Mouse (Mus musculus): ENCODE data around the gene Ciz1. TPM values are rescaled to one million over a fixed set of nuclear protein-coding genes. Genes with fewer than 3 reads are reported as not detected.

Gene Ciz1
- polyA plus RNA-seq, 1 experiment from 2014 or later = 44.7 TPM

DNA sequence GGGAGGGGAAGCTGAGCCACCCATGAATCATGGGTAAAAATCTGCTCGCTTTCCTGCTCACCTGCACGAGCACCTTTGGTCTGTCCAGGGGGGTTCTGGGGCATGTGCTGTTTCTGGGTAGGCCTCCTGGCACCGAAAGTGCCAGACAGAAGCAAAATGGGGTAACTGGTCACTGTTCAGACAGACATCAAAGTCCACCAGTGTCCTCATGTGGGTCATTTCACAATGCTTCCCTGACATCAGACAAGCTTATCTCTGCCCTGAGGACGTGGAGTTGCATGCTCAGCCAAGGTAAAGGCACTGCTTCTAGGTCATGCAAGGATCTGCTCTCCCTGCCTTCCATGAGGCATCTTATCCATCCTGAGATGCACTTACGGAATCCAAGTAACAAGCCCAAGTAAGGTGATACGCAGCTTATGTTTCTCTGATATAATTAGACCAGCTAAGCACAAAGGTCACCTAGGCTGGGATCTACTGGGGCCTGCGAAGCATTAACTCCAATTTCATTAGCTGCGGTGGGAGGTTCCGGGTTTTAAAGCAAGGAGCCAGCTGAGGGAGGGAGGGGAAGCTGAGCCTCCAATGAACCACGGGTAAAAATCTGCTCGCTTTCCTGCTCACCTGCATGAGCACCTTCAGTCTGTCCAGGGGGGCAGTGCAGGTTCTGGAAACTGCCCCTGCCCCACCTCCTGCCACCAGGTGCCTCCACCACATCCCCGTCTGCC, 66.5 kb downstream of the Ciz1 start:
- H3K9me3 ChIP-seq (ENCODE audit: control insufficient read depth, low read depth, low read length) = no peaks in the 10 kb centered on the region
- WGBS = 80% methylated on average over 12 of the region's 12 CpGs
- no peak overlapping the region for H3K4me3 ChIP-seq (ENCODE audit: low read depth, low read length)
- H3K4me1 ChIP-seq (ENCODE audit: control insufficient read depth, insufficient read depth, low read length) = peaks cover 15% of the 10 kb centered on the region
- no peak overlapping the region for H3K4me2 ChIP-seq (replicated peaks; ENCODE audit: low read depth, low read length)
- ATAC-seq (ENCODE audit: insufficient number of reproducible peaks, insufficient read depth, low FRiP score, low read depth) = no peak
- H3K36me3 ChIP-seq (ENCODE audit: control insufficient read depth, insufficient read depth, low read length) = peaks cover 54% of the 10 kb centered on the region
- no peak overlapping the region for H3K27ac ChIP-seq (ENCODE audit: low read length)
- no peak overlapping the region for H3K9ac ChIP-seq (replicated peaks; ENCODE audit: low read depth, low read length)
- no peaks in the 10 kb centered on the region for H3K27me3 ChIP-seq (ENCODE audit: control insufficient read depth, insufficient read depth, low read length)

DNA sequence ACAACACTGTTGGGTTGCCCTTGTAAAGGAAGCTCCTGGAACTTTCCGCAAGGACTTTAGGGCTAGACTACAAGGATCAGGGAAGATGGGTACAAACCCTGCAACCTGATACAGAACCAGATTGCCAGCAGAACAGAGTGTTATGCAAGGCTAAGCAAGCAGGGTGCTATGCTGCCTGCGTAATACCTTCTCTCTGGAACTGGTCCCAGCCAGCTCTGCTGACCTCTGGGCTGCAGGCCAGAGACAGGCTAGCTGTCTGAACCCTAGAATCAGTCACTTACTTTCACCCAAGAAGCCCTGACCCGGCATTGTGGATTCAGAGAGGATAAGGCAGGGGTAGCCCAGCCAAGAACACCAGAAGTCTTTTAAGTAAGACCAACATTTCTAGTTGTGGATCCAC, 67.2 kb downstream of the Ciz1 start:
- Histone ChIP-seq H3K4me2 (replicated peaks; ENCODE audit: low read depth, low read length) (no peak overlapping the region), H3K9ac (replicated peaks; ENCODE audit: low read depth, low read length) (no peak overlapping the region), H3K36me3 (ENCODE audit: control insufficient read depth, insufficient read depth, low read length) (peaks cover 54% of the 10 kb centered on the region), H3K27me3 (ENCODE audit: control insufficient read depth, insufficient read depth, low read length) (no peaks in the 10 kb centered on the region), H3K9me3 (ENCODE audit: control insufficient read depth, low read depth, low read length) (no peaks in the 10 kb centered on the region), H3K4me3 (ENCODE audit: low read depth, low read length) (no peak overlapping the region), H3K27ac (ENCODE audit: low read length) (no peak overlapping the region), H3K4me1 (ENCODE audit: control insufficient read depth, insufficient read depth, low read length) (peaks cover 15% of the 10 kb centered on the region)
- no peak for ATAC-seq (ENCODE audit: insufficient number of reproducible peaks, insufficient read depth, low FRiP score, low read depth)
- 92% methylated on average over 3 of the region's 3 CpGs for WGBS

- 90% methylated on average over 12 of the region's 12 CpGs for WGBS
- Histone ChIP-seq H3K9me3 (ENCODE audit: control insufficient read depth, low read depth, low read length) (no peaks in the 10 kb centered on the region), H3K4me1 (ENCODE audit: control insufficient read depth, insufficient read depth, low read length) (peaks cover 23% of the 10 kb centered on the region), H3K4me3 (ENCODE audit: low read depth, low read length) (no peak overlapping the region), H3K27ac (ENCODE audit: low read length) (no peak overlapping the region), H3K9ac (replicated peaks; ENCODE audit: low read depth, low read length) (no peak overlapping the region), H3K4me2 (replicated peaks; ENCODE audit: low read depth, low read length) (no peak overlapping the region), H3K27me3 (ENCODE audit: control insufficient read depth, insufficient read depth, low read length) (no peaks in the 10 kb centered on the region), H3K36me3 (ENCODE audit: control insufficient read depth, insufficient read depth, low read length) (peaks cover 50% of the 10 kb centered on the region)
- ATAC-seq (ENCODE audit: insufficient number of reproducible peaks, insufficient read depth, low FRiP score, low read depth) = no peak
Measured at GRCm38 (mm10) chr2:32420066-32420608, 68.0 kb downstream of the Ciz1 start.

GRCm38 (mm10) chr2:32420647-32421046, 68.5 kb downstream of the Ciz1 start:
- peaks cover 23% of the 10 kb centered on the region for H3K4me1 ChIP-seq (ENCODE audit: control insufficient read depth, insufficient read depth, low read length)
- H3K36me3 ChIP-seq (ENCODE audit: control insufficient read depth, insufficient read depth, low read length) = peaks cover 46% of the 10 kb centered on the region
- H3K4me3 ChIP-seq (ENCODE audit: low read depth, low read length) = no peak overlapping the region
- ATAC-seq (ENCODE audit: insufficient number of reproducible peaks, insufficient read depth, low FRiP score, low read depth) = no peak
- WGBS = 85% methylated on average over 6 of the region's 6 CpGs
- no peaks in the 10 kb centered on the region for H3K27me3 ChIP-seq (ENCODE audit: control insufficient read depth, insufficient read depth, low read length)
- no peak overlapping the region for H3K9ac ChIP-seq (replicated peaks; ENCODE audit: low read depth, low read length)
- H3K4me2 ChIP-seq (replicated peaks; ENCODE audit: low read depth, low read length) = no peak overlapping the region
- H3K9me3 ChIP-seq (ENCODE audit: control insufficient read depth, low read depth, low read length) = no peaks in the 10 kb centered on the region
- no peak overlapping the region for H3K27ac ChIP-seq (ENCODE audit: low read length)

DNA sequence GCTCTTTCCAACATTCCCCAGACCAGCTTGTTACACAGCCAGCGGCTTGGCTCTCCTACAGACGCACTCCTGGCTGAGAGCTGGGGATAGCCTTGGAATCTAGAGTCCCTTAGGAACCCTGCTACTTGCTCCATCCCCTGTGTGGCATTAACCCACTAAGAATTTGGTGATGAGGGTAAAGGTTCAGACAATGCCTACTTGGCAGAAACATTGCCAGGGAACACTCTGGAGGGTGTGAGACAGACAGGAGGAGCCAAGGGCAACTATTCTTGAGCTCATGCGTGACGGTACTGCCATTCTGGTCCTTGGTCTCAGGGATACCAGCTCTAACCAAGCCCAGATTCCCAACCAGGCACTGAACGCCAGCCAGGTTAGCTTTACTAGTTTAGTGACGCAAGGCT, 69.7 kb downstream of the Ciz1 start:
- Histone ChIP-seq H3K36me3 (ENCODE audit: control insufficient read depth, insufficient read depth, low read length) (peaks cover 34% of the 10 kb centered on the region), H3K4me1 (ENCODE audit: control insufficient read depth, insufficient read depth, low read length) (peaks cover 23% of the 10 kb centered on the region), H3K9ac (replicated peaks; ENCODE audit: low read depth, low read length) (no peak overlapping the region), H3K27ac (ENCODE audit: low read length) (no peak overlapping the region), H3K4me3 (ENCODE audit: low read depth, low read length) (no peak overlapping the region), H3K4me2 (replicated peaks; ENCODE audit: low read depth, low read length) (no peak overlapping the region), H3K27me3 (ENCODE audit: control insufficient read depth, insufficient read depth, low read length) (no peaks in the 10 kb centered on the region), H3K9me3 (ENCODE audit: control insufficient read depth, low read depth, low read length) (no peaks in the 10 kb centered on the region)
- 96% methylated on average over 6 of the region's 6 CpGs for WGBS
- no peak for ATAC-seq (ENCODE audit: insufficient number of reproducible peaks, insufficient read depth, low FRiP score, low read depth)

- no peak overlapping the region for H3K9ac ChIP-seq (replicated peaks; ENCODE audit: low read depth, low read length)
- peak overlapping the region; percentile 90 for H3K27ac ChIP-seq (ENCODE audit: low read length)
- H3K9me3 ChIP-seq (ENCODE audit: control insufficient read depth, low read depth, low read length) = no peaks in the 10 kb centered on the region
- peak overlapping the region; percentile 84 for H3K4me2 ChIP-seq (replicated peaks; ENCODE audit: low read depth, low read length)
- ATAC-seq (ENCODE audit: insufficient number of reproducible peaks, insufficient read depth, low FRiP score, low read depth) = peak; percentile 90
- 3% methylated on average over 14 of the region's 14 CpGs for WGBS
- no peaks in the 10 kb centered on the region for H3K27me3 ChIP-seq (ENCODE audit: control insufficient read depth, insufficient read depth, low read length)
- peak overlapping the region; percentile 27 for H3K4me3 ChIP-seq (ENCODE audit: low read depth, low read length)
- peaks cover 35% of the 10 kb centered on the region for H3K4me1 ChIP-seq (ENCODE audit: control insufficient read depth, insufficient read depth, low read length)
- H3K36me3 ChIP-seq (ENCODE audit: control insufficient read depth, insufficient read depth, low read length) = peaks cover 18% of the 10 kb centered on the region
Measured at GRCm38 (mm10) chr2:32423481-32424331, 71.6 kb downstream of the Ciz1 start.

DNA sequence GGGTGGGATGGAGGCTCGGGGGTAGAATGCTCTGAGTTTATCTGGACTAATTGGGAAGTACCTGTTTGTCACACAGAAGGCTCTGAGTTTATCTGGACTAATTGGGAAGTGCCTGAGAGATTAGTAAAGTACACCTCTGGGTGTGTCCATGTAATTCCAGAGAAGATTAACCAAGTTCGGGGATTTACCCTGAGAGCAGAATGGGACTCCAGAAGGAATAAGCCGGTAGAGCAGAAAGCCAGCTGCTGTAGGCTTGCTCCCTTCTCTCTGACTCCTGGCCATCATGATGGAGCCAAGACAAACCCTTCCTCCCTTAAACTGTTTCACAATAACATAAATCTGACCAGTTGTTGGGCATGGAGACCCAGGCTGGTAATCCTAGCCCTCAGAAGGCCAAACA, 72.7 kb downstream of the Ciz1 start:
- no peak for ATAC-seq (ENCODE audit: insufficient number of reproducible peaks, insufficient read depth, low FRiP score, low read depth)
- Histone ChIP-seq H3K4me3 (ENCODE audit: low read depth, low read length) (no peak overlapping the region), H3K4me1 (ENCODE audit: control insufficient read depth, insufficient read depth, low read length) (peaks cover 46% of the 10 kb centered on the region), H3K4me2 (replicated peaks; ENCODE audit: low read depth, low read length) (no peak overlapping the region), H3K9me3 (ENCODE audit: control insufficient read depth, low read depth, low read length) (no peaks in the 10 kb centered on the region), H3K27me3 (ENCODE audit: control insufficient read depth, insufficient read depth, low read length) (no peaks in the 10 kb centered on the region), H3K27ac (ENCODE audit: low read length) (peak overlapping the region; percentile 90), H3K9ac (replicated peaks; ENCODE audit: low read depth, low read length) (peak overlapping the region; percentile 18; the same call in 1 of the 2 replicates), H3K36me3 (ENCODE audit: control insufficient read depth, insufficient read depth, low read length) (peaks cover 12% of the 10 kb centered on the region)
- WGBS = 41% methylated on average over 3 of the region's 3 CpGs

DNA sequence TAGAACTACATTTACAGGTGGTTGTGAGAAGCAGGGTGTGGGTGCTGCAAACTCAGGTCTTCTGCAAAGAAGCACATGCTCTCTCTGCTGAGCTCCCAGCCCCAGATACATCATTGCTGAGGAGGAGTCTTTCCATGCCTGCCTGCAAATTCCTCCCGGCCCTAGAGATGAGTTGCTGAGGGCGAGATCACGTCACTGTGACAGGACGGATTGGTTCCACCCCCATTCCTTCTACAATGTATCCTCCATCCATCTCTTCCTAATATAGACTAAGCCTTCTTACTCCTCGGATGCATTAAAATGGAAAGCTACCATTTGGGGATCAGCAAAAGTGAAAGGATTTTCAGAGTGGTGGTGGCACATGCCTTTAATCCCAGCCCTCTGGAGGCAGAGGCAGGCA, 73.4 kb downstream of the Ciz1 start:
- no peaks in the 10 kb centered on the region for H3K9me3 ChIP-seq (ENCODE audit: control insufficient read depth, low read depth, low read length)
- no peak overlapping the region for H3K9ac ChIP-seq (replicated peaks; ENCODE audit: low read depth, low read length)
- no peak overlapping the region for H3K4me3 ChIP-seq (ENCODE audit: low read depth, low read length)
- 48% methylated on average over 5 of the region's 5 CpGs for WGBS
- ATAC-seq (ENCODE audit: insufficient number of reproducible peaks, insufficient read depth, low FRiP score, low read depth) = no peak
- H3K27ac ChIP-seq (ENCODE audit: low read length) = no peak overlapping the region
- no peak overlapping the region for H3K4me2 ChIP-seq (replicated peaks; ENCODE audit: low read depth, low read length)
- H3K36me3 ChIP-seq (ENCODE audit: control insufficient read depth, insufficient read depth, low read length) = peaks cover 8% of the 10 kb centered on the region
- H3K27me3 ChIP-seq (ENCODE audit: control insufficient read depth, insufficient read depth, low read length) = no peaks in the 10 kb centered on the region
- peaks cover 52% of the 10 kb centered on the region for H3K4me1 ChIP-seq (ENCODE audit: control insufficient read depth, insufficient read depth, low read length)
